Mouse (Mus musculus) liver, embryonic 14.5 days (tissue): ENCODE data around the gene Srcin1. TPM values are rescaled to one million over a fixed set of nuclear protein-coding genes. Genes with fewer than 3 reads are reported as not detected.

ENCODE experiments used
- ATAC-seq: fragments of 200-750 bp; cut with Nextera tagmentation; 2 replicates; pipeline ENCODE4 v1.8.0; 2017; ENCODE audit warnings: moderate number of reproducible peaks, mild to moderate bottlenecking, moderate library complexity; ENCODE audit not compliant: insufficient read depth
- DNase-seq, 3 experiments: peaks; one replicate each; pipeline ENCODE4 v3.0.0-alpha.2; 2012 to 2013; ENCODE audit warnings: low read depth in 3 of 3, low spot score in 3 of 3
- H3K27ac ChIP-seq: fragments of 300-500 bp; sonication (generic); 2 replicates; pipeline ENCODE4 v1.5.1; 2014; ENCODE audit warnings: moderate library complexity, mild to moderate bottlenecking, control low read depth, inconsistent platforms
- H3K27me3 ChIP-seq: fragments of 300-500 bp; sonication (generic); 2 replicates; pipeline ENCODE4 v1.6.1; 2014; ENCODE audit warnings: mild to moderate bottlenecking, low read length, moderate library complexity; ENCODE audit not compliant: control insufficient read depth, insufficient read depth
- H3K36me3 ChIP-seq: fragments of 300-500 bp; sonication (generic); replicated peaks from 2 replicates; pipeline ENCODE4 v1.6.1; 2014; ENCODE audit warnings: low read depth; ENCODE audit not compliant: control insufficient read depth, insufficient read depth
- H3K4me1 ChIP-seq, 2 experiments: fragments of 200-500 bp in 1 of 2; fragments of 300-500 bp in 1 of 2; sonication (generic) in 1 of 2; replicated peaks; 2 replicates each; pipeline ENCODE4 v1.6.1; 2012 to 2014; ENCODE audit warnings: antibody characterized with exemption in 1 of 2, inconsistent platforms in 1 of 2, low read length in 1 of 2; ENCODE audit not compliant: control insufficient read depth in 2 of 2, insufficient read depth in 2 of 2
- H3K4me2 ChIP-seq: fragments of 300-500 bp; sonication (generic); 2 replicates; pipeline ENCODE4 v1.6.1; 2014; ENCODE audit warnings: low read depth, mild to moderate bottlenecking, control low read depth, moderate library complexity
- H3K4me3 ChIP-seq, 2 experiments: fragments of 200-500 bp in 1 of 2; fragments of 300-500 bp in 1 of 2; sonication (generic) in 1 of 2; 2 replicates each; pipeline ENCODE4 v1.5.1; 2012 to 2014; ENCODE audit warnings: low read depth in 2 of 2, low read length in 2 of 2, mild to moderate bottlenecking in 2 of 2, control low read depth in 1 of 2, inconsistent platforms in 1 of 2, moderate library complexity in 1 of 2; ENCODE audit not compliant: insufficient read depth in 1 of 2
- H3K9ac ChIP-seq: fragments of 300-500 bp; sonication (generic); replicated peaks from 2 replicates; pipeline ENCODE4 v1.6.1; 2014; ENCODE audit warnings: mild to moderate bottlenecking, control low read depth, moderate library complexity
- H3K9me3 ChIP-seq: fragments of 300-500 bp; sonication (generic); 2 replicates; pipeline ENCODE4 v1.6.1; 2016; ENCODE audit warnings: low read length, mixed read lengths; ENCODE audit not compliant: control insufficient read depth
- CTCF ChIP-seq: IDR thresholded peaks from 2 replicates; pipeline ENCODE4 v1.5.1; 2016; ENCODE audit warnings: antibody characterized with exemption, low read depth, control low read depth
- EP300 ChIP-seq: IDR thresholded peaks from 2 replicates; pipeline ENCODE4 v1.6.1; 2016; ENCODE audit warnings: antibody characterized with exemption, low read depth
- WGBS: fragments of 180-500 bp; shearing (Covaris S2); extraction: QIAGEN DNeasy Blood & Tissue Kit; methylation state at CpG from one replicate; pipeline ENCODE4 v1.1.7; 2014; ENCODE audit not compliant: insufficient replicate concordance; 5-methylcytosine and 5-hydroxymethylcytosine counted together
- polyA plus RNA-seq, 2 experiments: library from polyadenylated mRNA; depleted of rRNA in 1 of 2; stranded (reverse) in 1 of 2; unstranded in 1 of 2; fragments of >200 nt; fragmentation: Nextera tagmentation in 1 of 2; extraction: Ambion mirVana in 1 of 2; gene quantifications; 2 replicates each; pipeline versions ENCODE4 v1.2.1 to v1.2.3; 2012 to 2014

Srcin1 gene
- polyA plus RNA-seq, 2 experiments, result 0.04 TPM; not detected in 1

GRCm38 (mm10) chr11:97471276-97471675 is 104.7 kb downstream of the Srcin1 start:
- no peak for TF ChIP-seq EP300
- TF ChIP-seq CTCF, result no peak
- peaks cover 97% of the 10 kb centered on the region for H3K36me3 ChIP-seq
- H3K4me1 ChIP-seq, result no peaks in the 10 kb centered on the region
- WGBS, result 90% methylated on average over 6 of the region's 6 CpGs
- no peak overlapping the region for H3K27ac ChIP-seq
- H3K9me3 ChIP-seq, result no peaks in the 10 kb centered on the region
- no peak overlapping the region for H3K4me2 ChIP-seq
- no peak for ATAC-seq
- H3K4me3 ChIP-seq, result no peak overlapping the region
- DNase-seq, result no peak
- H3K9ac ChIP-seq, result no peak overlapping the region
- H3K27me3 ChIP-seq, result no peaks in the 10 kb centered on the region

- WGBS, result 92% methylated on average over 7 of the region's 7 CpGs
- ATAC-seq, result no peak
- Histone ChIP-seq H3K4me3 (no peak overlapping the region), H3K9ac (no peak overlapping the region), H3K27me3 (no peaks in the 10 kb centered on the region), H3K4me1 (no peaks in the 10 kb centered on the region), H3K27ac (no peak overlapping the region), H3K36me3 (peaks cover 97% of the 10 kb centered on the region), H3K9me3 (no peaks in the 10 kb centered on the region), H3K4me2 (no peak overlapping the region)
- TF ChIP-seq EP300 (no peak), CTCF (peak; percentile 32; the same call in 1 of the 2 replicates)
- DNase-seq, result no peak
Measured at GRCm38 (mm10) chr11:97469828-97470227, 106.2 kb downstream of the Srcin1 start.

GRCm38 (mm10) chr11:97468639-97469287 is 107.2 kb downstream of the Srcin1 start:
- H3K36me3 ChIP-seq, result peaks cover 97% of the 10 kb centered on the region
- WGBS, result 57% methylated on average over 14 of the region's 14 CpGs
- DNase-seq, result peak; percentile 64 to 69 (median 65)

GRCm38 (mm10) chr11:97466444-97467160 is 109.4 kb downstream of the Srcin1 start:
- no peak overlapping the region for H3K4me2 ChIP-seq
- ATAC-seq (no peak), DNase-seq (no peak)
- no peak overlapping the region for H3K9ac ChIP-seq
- TF ChIP-seq CTCF (no peak), EP300 (no peak)
- no peaks in the 10 kb centered on the region for H3K4me1 ChIP-seq
- H3K9me3 ChIP-seq, result no peaks in the 10 kb centered on the region
- no peak overlapping the region for H3K27ac ChIP-seq
- 88% methylated on average over 10 of the region's 10 CpGs for WGBS
- no peak overlapping the region for H3K4me3 ChIP-seq
- peaks cover 97% of the 10 kb centered on the region for H3K36me3 ChIP-seq
- no peaks in the 10 kb centered on the region for H3K27me3 ChIP-seq

More at GRCm38 (mm10) chr11:97468639-97469287, 107.2 kb downstream of the Srcin1 start:
- no peaks in the 10 kb centered on the region for H3K9me3 ChIP-seq
- no peak overlapping the region for H3K9ac ChIP-seq
- no peak overlapping the region for H3K4me3 ChIP-seq
- H3K4me1 ChIP-seq, result no peaks in the 10 kb centered on the region
- H3K4me2 ChIP-seq, result no peak overlapping the region
- H3K27me3 ChIP-seq, result no peaks in the 10 kb centered on the region
- H3K27ac ChIP-seq, result no peak overlapping the region
- TF ChIP-seq CTCF (peak; percentile 98), EP300 (no peak)
- ATAC-seq, result peak; percentile 60

GRCm38 (mm10) chr11:97465957-97466356 is 110.0 kb downstream of the Srcin1 start:
- DNase-seq (no peak), ATAC-seq (no peak)
- peaks cover 97% of the 10 kb centered on the region for H3K36me3 ChIP-seq
- no peaks in the 10 kb centered on the region for H3K9me3 ChIP-seq
- H3K4me3 ChIP-seq, result no peak overlapping the region
- TF ChIP-seq EP300, result no peak
- no peak for TF ChIP-seq CTCF
- H3K27ac ChIP-seq, result no peak overlapping the region
- 92% methylated on average over 12 of the region's 12 CpGs for WGBS
- H3K4me1 ChIP-seq, result no peaks in the 10 kb centered on the region
- H3K27me3 ChIP-seq, result no peaks in the 10 kb centered on the region
- no peak overlapping the region for H3K4me2 ChIP-seq
- H3K9ac ChIP-seq, result no peak overlapping the region
